In the genomic region with DNA sequence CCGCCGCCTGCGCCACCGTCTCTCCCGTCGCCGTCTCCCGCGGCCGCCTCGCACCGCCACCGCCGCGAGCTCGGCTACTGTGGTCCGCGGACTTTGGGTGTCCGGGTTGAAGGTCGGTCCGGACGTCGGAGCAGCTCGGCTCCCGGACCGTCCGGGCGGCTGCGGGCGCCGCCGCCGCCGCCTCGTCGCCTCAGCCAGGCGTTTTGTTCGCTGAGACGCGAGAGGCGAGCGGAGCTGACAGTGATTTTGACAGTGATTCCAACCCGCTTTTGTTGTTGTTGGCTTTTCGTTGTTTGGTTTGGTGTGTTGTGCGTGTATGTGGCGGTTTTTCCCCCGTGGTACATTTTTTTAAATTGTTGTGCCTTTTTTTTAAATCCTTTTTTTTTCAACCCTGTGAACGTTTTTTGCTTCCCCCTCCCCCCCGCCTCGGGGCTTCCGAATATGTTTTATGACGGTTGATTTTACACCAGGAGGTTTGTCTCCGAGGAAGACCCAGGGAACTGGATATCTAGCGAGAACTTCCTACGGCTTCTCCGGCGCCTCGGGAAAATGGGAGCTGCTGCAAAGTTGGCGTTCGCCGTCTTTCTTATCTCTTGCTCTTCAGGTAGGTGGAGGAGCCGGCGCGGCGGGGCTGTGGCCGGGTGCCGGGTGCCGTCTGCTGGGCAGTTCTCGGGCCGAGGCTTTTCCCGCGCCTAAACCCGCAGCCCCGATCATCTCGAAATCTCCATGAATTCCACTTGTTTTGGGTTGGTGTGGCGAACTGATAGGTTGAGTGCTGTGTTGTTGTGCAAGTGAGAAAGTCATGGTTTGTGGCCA, we compare ENCODE assay signal across 8 mouse cellular contexts. TPM values are rescaled to one million over a fixed set of nuclear protein-coding genes. Genes with fewer than 3 reads are reported as not detected.
A peak's percentile ranks its signal among the peaks of the same experiment; 100 is the strongest.
DNase-seq lines count a peak whose midpoint lies in the region; ATAC-seq and TF ChIP-seq lines count a peak whose summit lies in the region.

No protein-coding gene starts in this region.

- no peak; a peak in 2 of 4 replicates for TF ChIP-seq POLR2A in MEL (IDR thresholded peaks at IDR 0.05; ENCODE audit: control insufficient read depth in 1 of 2, insufficient read depth in 1 of 2, low read depth in 1 of 2, low read length in 2 of 2, poor library complexity in 1 of 2)

- peak; percentile 66 for DNase-seq in MEL (ENCODE audit: low read depth, low spot score)
- DNase-seq in cerebellum, adult 11 months = peak; percentile 33
- peak; percentile 67 for DNase-seq in forebrain, postnatal 0 days
- peak; percentile 55 for DNase-seq in heart, postnatal 4 days
- DNase-seq in layer of hippocampus, postnatal 25 days (ENCODE audit: extremely low spot score in 1 of 2, low spot score in 1 of 2) = peak; percentile 33 to 42
- peak; percentile 56 for DNase-seq in lung, postnatal 10 days
- peak; percentile 50 for DNase-seq in retina, embryonic 14.5 days (ENCODE audit: low spot score)
- peak; percentile 29 to 49 for DNase-seq in urinary bladder, adult 18-20 months (ENCODE audit: low spot score in 2 of 2)

- 3% methylated on average over 72 of the region's 76 CpGs for WGBS in forebrain, postnatal 0 days

- no peak for TF ChIP-seq CTCF in MEL (IDR thresholded peaks at IDR 0.05 in 2 of 3, conservative IDR thresholded peaks at IDR 0.05 in 1 of 3; ENCODE audit: control insufficient read depth in 1 of 3, insufficient read depth in 1 of 3, low read depth in 2 of 3, low read length in 3 of 3, poor library complexity in 1 of 3, severe bottlenecking in 1 of 3)
- TF ChIP-seq CTCF in forebrain, postnatal 0 days (IDR thresholded peaks at IDR 0.05; ENCODE audit: low read depth) = no peak

- peaks cover 2 to 5% of the 10 kb centered on the region in 2 experiments; a peak in 3 of 4 replicates for H3K4me1 ChIP-seq in MEL (ENCODE audit: control insufficient read depth in 1 of 2, insufficient read depth in 2 of 2, low read length in 2 of 2)
- H3K4me1 ChIP-seq in forebrain, postnatal 0 days (ENCODE audit: insufficient read depth) = 0 out of 2 replicates have a peak, but pooled peaks cover 11% of the 10 kb centered on the region

- H3K27me3 ChIP-seq in MEL (ENCODE audit: control insufficient read depth in 1 of 2, insufficient read depth in 2 of 2, low read length in 2 of 2) = no peaks in the 10 kb centered on the region
- H3K27me3 ChIP-seq in forebrain, postnatal 0 days (ENCODE audit: insufficient read depth, low read length) = no peaks in the 10 kb centered on the region

- H3K4me3 ChIP-seq in MEL (ENCODE audit: control insufficient read depth in 1 of 2, insufficient read depth in 1 of 2, low read depth in 2 of 2, low read length in 2 of 2) = peak overlapping the region; percentile 96 to 97
- H3K4me3 ChIP-seq in forebrain, postnatal 0 days (ENCODE audit: low read depth, low read length) = peak overlapping the region; percentile 94

- ATAC-seq in forebrain, postnatal 0 days = peak; percentile 57; the same call in 1 of the 2 replicates

- H3K36me3 ChIP-seq in MEL (ENCODE audit: control insufficient read depth in 1 of 2, insufficient read depth in 2 of 2, low read length in 2 of 2) = peaks cover 0 to 16% of the 10 kb centered on the region in 2 experiments; a peak in 2 of 4 replicates
- no peaks in the 10 kb centered on the region for H3K36me3 ChIP-seq in forebrain, postnatal 0 days (ENCODE audit: insufficient read depth)

- no peaks in the 10 kb centered on the region for H3K9me3 ChIP-seq in MEL (replicated peaks; ENCODE audit: insufficient read depth, low read length)
- H3K9me3 ChIP-seq in forebrain, postnatal 0 days (ENCODE audit: low read length) = no peaks in the 10 kb centered on the region

- 0 out of 4 replicates have a peak, but pooled peaks of 1 of the 2 experiments have one; percentile 8 for TF ChIP-seq EP300 in MEL (IDR thresholded peaks at IDR 0.05; ENCODE audit: low read depth in 1 of 2, low read length in 2 of 2)

- peaks cover 16% of the 10 kb centered on the region for H3K79me2 ChIP-seq in MEL (ENCODE audit: control insufficient read depth, insufficient read depth, low read length, poor library complexity)

- H3K27ac ChIP-seq in MEL (ENCODE audit: control insufficient read depth, low read depth, low read length) = peak overlapping the region; percentile 58
- H3K27ac ChIP-seq in forebrain, postnatal 0 days (ENCODE audit: low read depth, low read length) = peak overlapping the region; percentile 98

- peak overlapping the region; percentile 86 for H3K9ac ChIP-seq in MEL (ENCODE audit: control insufficient read depth, low read depth, low read length, poor library complexity, severe bottlenecking)
- H3K9ac ChIP-seq in forebrain, postnatal 0 days = peak overlapping the region; percentile 95

- TF ChIP-seq RAD21 in MEL (IDR thresholded peaks at IDR 0.05; ENCODE audit: low read depth, low read length) = no peak

- H3K4me2 ChIP-seq in forebrain, postnatal 0 days (ENCODE audit: low read depth) = peak overlapping the region; percentile 62

TF ChIP-seq in MEL, 35 proteins besides CTCF, POLR2A, EP300 and RAD21:
- TF ChIP-seq SIN3A (IDR thresholded peaks at IDR 0.05; ENCODE audit: low read length) = peak; percentile 59; the same call in 1 of the 2 replicates
- TF ChIP-seq MXI1 (IDR thresholded peaks at IDR 0.05; ENCODE audit: low read depth, low read length) = peak; percentile 40
- no peak for TF ChIP-seq NELFE (IDR thresholded peaks at IDR 0.05; ENCODE audit: low read depth, low read length)
- TF ChIP-seq HCFC1 (IDR thresholded peaks at IDR 0.05; ENCODE audit: low read depth, low read length) = no peak
- TF ChIP-seq ZNF384 (IDR thresholded peaks at IDR 0.05; ENCODE audit: low read depth, low read length) = peak; percentile 79
- no peak for TF ChIP-seq JUND (IDR thresholded peaks at IDR 0.05; ENCODE audit: low read depth, low read length)
- TF ChIP-seq RCOR1 (IDR thresholded peaks at IDR 0.05; ENCODE audit: low read depth, low read length) = peak; percentile 82
- 0 out of 2 replicates have a peak, but pooled peaks have one; percentile 18 for TF ChIP-seq MAZ (IDR thresholded peaks at IDR 0.05; ENCODE audit: low read depth, low read length)
- peak; percentile 86; the same call in 1 of the 2 replicates for TF ChIP-seq CHD1 (IDR thresholded peaks at IDR 0.05; ENCODE audit: low read depth, low read length)
- 0 out of 2 replicates have a peak, but pooled peaks have one; percentile 28 for TF ChIP-seq UBTF (IDR thresholded peaks at IDR 0.05; ENCODE audit: borderline replicate concordance, insufficient read depth, low read depth, low read length)
- no peak; the same call in 1 of the 2 replicates for TF ChIP-seq ELF1 (IDR thresholded peaks at IDR 0.05; ENCODE audit: low read depth, low read length)
- 0 out of 2 replicates have a peak, but pooled peaks have one; percentile 4 for TF ChIP-seq ETS1 (IDR thresholded peaks at IDR 0.05; ENCODE audit: low read depth, low read length)

RNA-seq across cellular contexts. Expression of a gene that starts 0.5 kb away (rescaled TPM):
- 1.7 and 2.2 TPM in 2 replicates for total RNA-seq in MEL (2012; rRNA removed)
- 1 to 10 TPM in 1 of 2 experiments, not detected in 1; 3.5 TPM for polyA plus RNA-seq in MEL (2012; ENCODE audit: insufficient read depth in 1 of 2, insufficient read length in 2 of 2, low read depth in 1 of 2, low replicate concordance in 2 of 2, missing spikeins in 1 of 2)
- 83.7 and 127 TPM in 2 replicates for total RNA-seq in forebrain, postnatal 0 days (2014; rRNA removed)
- 28.3 and 42.8 TPM in 2 replicates for polyA plus RNA-seq in forebrain, postnatal 0 days (2015; fragmentation: Nextera tagmentation; extraction: Ambion mirVana)
- total RNA-seq in heart, postnatal 4 days (2021) = 10 to 100 TPM; 18.9 to 19.7 TPM
- 10 to 100 TPM; 40.1 to 44.6 TPM for total RNA-seq in layer of hippocampus, postnatal 25 days (2021)

Comparison
In these comparisons a context has a peak if more than half of its experiments do, and no peak if none do; other contexts are left out.
1. Peak in every context shown above with its lines: DNase-seq, ATAC-seq, H3K4me3 ChIP-seq and H3K27ac ChIP-seq.